Mouse (Mus musculus) embryo, embryonic 11 days (tissue): ENCODE measurements at regions not wholly inside any gene's neighbourhood (a gene's known extent, or its start where the extent isn't known, plus 50 kb on each side); places are given as distances from the start of the nearest gene placed in this dataset.

Source experiments
- DNase-seq: peaks from one replicate; pipeline ENCODE4 v3.0.0-alpha.2; 2015

DNA sequence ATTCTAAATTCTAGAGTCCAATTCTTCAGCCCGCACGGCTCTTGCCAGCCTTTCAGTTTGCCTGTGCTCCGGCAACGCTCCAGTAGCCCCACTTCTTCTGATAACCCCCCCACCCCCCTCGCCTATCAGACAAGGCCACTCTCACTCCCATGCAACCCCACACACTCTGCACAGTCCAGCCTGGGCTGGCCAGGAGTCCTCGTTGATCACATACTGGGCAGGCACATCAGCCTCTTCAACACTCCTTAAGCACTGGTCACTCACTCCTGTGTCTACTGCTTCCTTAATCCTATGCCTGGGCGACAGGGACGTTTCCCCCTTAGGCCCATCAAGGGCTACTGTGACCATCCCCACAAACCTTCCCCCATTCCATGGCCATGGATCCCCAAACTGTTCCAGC, 95.4 kb upstream of the Tom1l1 start:
- DNase-seq: no peak

DNA sequence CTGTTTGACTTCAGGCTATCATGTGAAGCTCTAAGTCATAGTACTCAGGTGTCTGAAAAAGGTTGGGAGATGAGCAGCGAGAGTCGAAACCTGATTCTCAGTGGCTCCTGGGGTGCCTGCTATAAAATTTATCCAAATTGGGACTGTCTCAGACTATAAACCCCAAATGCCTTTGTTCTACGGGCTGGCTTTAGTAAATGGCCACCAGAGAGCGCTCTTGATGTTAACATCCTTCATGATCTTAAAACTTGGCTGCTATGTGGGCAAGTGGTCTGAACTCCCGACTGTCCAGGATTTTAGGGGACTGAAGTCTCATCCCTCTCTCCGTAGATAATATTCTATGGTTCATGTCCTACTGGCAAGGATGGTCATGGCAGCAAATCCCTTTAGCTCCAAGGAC, 94.8 kb upstream of the Tom1l1 start:
- DNase-seq: peak; percentile 85

DNA sequence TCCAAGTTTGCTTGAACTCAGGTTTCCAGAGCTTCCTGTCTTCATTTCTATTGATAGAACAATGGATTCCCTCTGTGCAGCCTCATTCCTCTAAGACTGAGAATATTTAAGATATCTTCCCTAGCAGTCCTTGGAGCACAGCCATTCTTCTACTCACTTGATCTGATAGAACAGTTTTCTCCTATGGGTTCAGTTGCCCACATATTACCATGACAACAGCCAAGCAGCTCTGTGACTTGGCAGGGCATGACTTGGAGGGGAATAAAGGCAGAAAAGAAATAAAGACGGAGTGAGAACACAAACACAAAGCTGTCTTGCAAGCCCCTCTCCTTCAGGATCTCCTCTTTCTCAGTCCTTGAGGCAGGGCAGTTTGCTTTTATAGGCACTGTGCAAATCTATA, 87.6 kb upstream of the Tom1l1 start:
- no peak for DNase-seq

DNA sequence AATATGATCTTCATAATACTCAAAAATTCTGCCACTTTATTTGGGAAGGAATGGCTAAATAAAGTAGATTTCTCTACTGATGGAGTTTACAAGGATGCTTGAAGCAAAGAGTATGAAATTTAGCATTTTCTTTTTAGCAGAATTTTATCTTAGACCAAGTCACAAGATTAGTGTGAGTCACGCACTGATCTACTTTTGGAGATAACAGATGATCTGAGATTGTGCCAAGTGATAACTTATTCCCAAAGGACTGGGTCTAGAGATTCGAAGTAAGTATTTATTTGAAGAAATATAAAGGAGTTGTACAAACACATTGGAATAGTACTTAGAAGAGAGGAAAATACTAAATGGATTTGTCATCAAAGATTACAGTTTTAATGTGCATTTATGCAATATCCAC, 67.8 kb upstream of the Tom1l1 start:
- DNase-seq: no peak

DNA sequence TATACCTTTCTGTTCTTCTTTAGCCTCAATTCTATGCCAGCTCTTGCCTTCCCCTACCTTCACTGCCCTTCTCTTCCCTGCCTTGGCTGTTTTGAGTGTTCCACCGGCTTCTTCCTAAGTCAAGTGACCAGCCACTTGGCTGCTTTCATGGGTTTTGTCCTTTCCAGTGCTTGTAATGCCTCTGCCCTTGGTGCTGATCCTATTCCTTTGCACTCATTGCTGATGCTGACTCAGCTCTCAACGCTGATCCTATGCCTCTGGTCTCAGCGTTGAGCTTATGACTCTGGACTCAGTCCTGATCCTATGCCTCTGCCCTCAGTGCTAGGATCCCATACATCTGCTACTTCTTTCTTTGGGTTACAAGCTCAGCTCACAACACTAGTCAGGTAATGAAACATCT, 60.3 kb upstream of the Tom1l1 start:
- DNase-seq: peak; percentile 12

DNA sequence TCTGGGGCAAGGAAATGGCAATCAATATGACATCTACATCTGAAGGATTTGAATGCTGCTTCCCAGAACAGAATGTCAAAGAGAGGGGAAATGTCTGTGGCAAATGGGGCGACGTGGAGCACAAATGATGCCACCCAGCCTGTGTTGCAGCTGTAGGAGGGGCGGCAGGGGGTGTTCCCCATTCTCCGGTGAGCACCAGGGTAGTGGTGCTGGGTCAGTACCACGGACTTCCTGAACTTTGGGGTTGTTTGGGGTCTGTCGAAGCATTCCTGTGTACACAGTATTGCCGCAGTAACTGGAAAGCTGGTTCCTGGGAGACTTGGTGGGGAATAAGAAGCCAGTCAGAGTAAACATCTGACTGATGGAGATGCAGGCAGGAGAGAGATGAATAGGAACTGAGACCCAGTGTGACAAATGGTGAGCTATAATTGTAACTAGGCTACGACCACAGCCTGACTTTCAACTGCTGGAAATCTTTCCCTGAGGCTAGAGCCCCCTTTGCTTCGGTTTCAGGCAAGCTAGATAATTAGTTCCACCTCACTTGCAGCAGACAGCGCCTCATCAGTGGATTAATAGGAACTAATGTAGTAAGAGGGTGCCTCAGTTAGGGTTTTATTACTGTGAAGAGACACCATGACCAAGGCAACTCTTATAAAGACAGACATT, 53.9 kb upstream of the Tom1l1 start:
- peak; percentile 7 for DNase-seq

DNA sequence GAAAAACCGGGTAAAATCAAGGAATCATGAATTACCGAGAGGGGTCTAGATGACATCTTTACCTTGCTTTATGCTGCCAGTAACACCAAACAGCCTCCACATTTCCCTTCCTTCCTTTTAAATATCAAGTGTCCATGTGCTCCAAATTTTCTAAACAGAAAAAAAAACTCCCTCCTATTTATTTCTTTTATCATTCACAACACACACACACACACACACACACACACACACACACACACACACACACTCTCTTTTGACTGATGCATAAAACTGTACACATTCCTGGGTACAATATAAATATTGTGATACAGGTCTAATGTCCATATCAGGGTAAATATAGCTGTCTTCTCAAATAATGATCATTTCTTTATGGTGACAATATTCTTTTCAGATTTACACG, 51.3 kb upstream of the Tom1l1 start:
- no peak for DNase-seq

DNA sequence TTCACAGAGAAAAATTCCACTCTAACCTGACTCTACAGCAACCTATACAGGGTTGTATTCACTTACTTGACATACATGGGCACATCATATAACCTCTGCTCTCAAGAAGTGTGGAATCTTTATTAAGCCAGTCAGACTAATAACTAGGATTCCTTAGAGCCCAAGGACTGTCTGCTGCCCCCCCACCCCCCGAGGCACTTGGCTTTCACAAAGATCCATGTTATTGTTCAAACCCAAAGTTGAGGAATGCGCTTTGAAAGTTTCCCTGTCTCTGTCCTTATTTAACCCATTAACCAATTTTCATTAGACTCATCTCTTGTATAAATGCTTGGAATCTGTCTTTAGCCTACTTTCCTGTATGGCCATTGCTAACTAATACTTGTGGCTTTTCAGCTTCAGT, 50.6 kb upstream of the Tom1l1 start:
- no peak for DNase-seq
